Mouse (Mus musculus): ENCODE data around the gene 1700122O11Rik. TPM values are rescaled to one million over a fixed set of nuclear protein-coding genes. Genes with fewer than 3 reads are reported as not detected.

1700122O11Rik gene
- total RNA-seq (2014; rRNA removed): not detected in 2 replicates
- not detected in 2 replicates for polyA plus RNA-seq (2015; fragmentation: Nextera tagmentation; extraction: Ambion mirVana)

DNA sequence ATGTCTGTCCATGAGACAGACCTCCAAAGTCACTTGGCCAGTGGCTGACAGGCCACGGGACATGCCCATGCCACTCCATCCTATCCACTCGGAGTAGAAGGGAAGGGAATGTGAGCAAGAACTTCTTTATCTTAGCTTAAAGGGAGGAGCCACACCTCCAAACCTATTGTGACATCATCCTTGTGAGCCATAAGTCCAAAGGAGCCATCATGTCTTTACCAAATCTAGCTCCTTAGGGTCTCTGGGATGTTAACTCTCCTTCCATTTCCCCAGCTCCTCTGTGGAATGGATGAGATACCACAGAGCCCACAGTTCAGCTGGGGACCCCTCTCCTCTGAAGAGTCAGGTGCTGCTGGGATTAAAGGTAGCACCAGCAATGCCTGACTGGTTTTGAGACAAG lies at the start of gene 1700122O11Rik:
Gene 1700122O11Rik, minus strand, starts transcription at position 101 of the 400 bp plus-strand sequence.
- Histone ChIP-seq H3K4me3 (ENCODE audit: low read depth, low read length) (no peak within 1 kb of the TSS), H3K27me3 (ENCODE audit: insufficient read depth, low read length) (peaks cover 12% of the 10 kb centered on the region), H3K27ac (ENCODE audit: low read depth, low read length) (no peak within 1 kb of the TSS), H3K4me2 (ENCODE audit: low read depth) (no peak within 1 kb of the TSS), H3K4me1 (ENCODE audit: insufficient read depth) (no peaks in the 10 kb centered on the region), H3K9ac (no peak within 1 kb of the TSS), H3K36me3 (ENCODE audit: insufficient read depth) (no peaks in the 10 kb centered on the region), H3K9me3 (ENCODE audit: low read length) (no peaks in the 10 kb centered on the region)
- 88% methylated on average over 2 of the region's 2 CpGs for WGBS
- DNase-seq (no peak), ATAC-seq (no peak)
- no peak for TF ChIP-seq CTCF (IDR thresholded peaks at IDR 0.05; ENCODE audit: low read depth)

DNA sequence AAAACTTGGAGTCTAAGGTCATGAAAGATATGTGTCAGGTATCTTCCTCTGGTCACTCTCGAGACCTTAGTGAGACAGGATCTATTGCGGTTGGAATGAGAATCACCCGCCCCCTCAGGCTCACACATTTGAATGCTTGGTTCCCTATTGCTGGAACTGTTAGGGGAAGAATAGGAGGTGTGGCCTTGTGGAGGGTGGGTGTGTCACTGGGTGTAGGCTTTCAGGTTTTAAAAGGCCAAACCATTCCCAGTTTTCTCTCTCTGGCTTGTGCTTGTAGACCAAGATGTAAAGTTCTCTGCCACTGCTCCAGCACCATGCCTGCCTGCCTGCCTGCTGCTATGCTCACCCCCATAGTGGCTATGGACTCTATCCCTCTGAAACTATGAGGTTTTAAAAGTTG lies 42.5 kb upstream of the 1700122O11Rik start:
- Histone ChIP-seq H3K4me3 (ENCODE audit: low read depth, low read length) (no peak overlapping the region), H3K36me3 (ENCODE audit: insufficient read depth) (no peaks in the 10 kb centered on the region), H3K9ac (no peak overlapping the region), H3K9me3 (ENCODE audit: low read length) (no peaks in the 10 kb centered on the region), H3K4me1 (ENCODE audit: insufficient read depth) (no peaks in the 10 kb centered on the region), H3K27me3 (ENCODE audit: insufficient read depth, low read length) (no peaks in the 10 kb centered on the region), H3K27ac (ENCODE audit: low read depth, low read length) (no peak overlapping the region), H3K4me2 (ENCODE audit: low read depth) (no peak overlapping the region)
- WGBS: 48% methylated on average over 3 of the region's 3 CpGs
- no peak for ATAC-seq
- no peak for DNase-seq
- TF ChIP-seq CTCF (IDR thresholded peaks at IDR 0.05; ENCODE audit: low read depth): no peak

DNA sequence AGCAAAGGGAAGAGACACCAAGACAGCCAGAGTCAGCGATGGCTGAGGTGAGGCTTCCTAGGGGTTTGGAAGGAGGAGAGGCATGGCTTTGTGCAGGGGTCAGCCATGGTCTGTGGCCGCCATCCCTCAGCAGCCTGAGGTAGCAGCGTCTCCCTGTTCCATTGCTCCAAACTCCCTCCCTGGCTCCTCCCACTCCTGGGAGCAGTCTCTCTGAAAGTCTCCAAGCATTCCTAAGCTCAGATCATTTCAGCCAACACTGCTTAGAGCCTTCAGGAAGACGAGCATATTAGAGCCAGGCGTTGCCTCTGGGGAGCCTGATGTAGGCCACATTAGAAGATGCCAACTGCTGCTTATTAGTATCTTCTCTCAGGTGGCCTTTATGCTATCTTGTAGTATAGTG lies 29.6 kb upstream of the 1700122O11Rik start:
- no peaks in the 10 kb centered on the region for H3K9me3 ChIP-seq (ENCODE audit: low read length)
- no peaks in the 10 kb centered on the region for H3K4me1 ChIP-seq (ENCODE audit: insufficient read depth)
- WGBS: 30% methylated on average over 5 of the region's 5 CpGs
- no peak overlapping the region for H3K9ac ChIP-seq
- TF ChIP-seq CTCF (IDR thresholded peaks at IDR 0.05; ENCODE audit: low read depth): no peak
- no peak overlapping the region for H3K4me2 ChIP-seq (ENCODE audit: low read depth)
- H3K27ac ChIP-seq (ENCODE audit: low read depth, low read length): no peak overlapping the region
- no peak overlapping the region for H3K4me3 ChIP-seq (ENCODE audit: low read depth, low read length)
- ATAC-seq (no peak), DNase-seq (no peak)
- H3K27me3 ChIP-seq (ENCODE audit: insufficient read depth, low read length): no peaks in the 10 kb centered on the region
- no peaks in the 10 kb centered on the region for H3K36me3 ChIP-seq (ENCODE audit: insufficient read depth)

DNA sequence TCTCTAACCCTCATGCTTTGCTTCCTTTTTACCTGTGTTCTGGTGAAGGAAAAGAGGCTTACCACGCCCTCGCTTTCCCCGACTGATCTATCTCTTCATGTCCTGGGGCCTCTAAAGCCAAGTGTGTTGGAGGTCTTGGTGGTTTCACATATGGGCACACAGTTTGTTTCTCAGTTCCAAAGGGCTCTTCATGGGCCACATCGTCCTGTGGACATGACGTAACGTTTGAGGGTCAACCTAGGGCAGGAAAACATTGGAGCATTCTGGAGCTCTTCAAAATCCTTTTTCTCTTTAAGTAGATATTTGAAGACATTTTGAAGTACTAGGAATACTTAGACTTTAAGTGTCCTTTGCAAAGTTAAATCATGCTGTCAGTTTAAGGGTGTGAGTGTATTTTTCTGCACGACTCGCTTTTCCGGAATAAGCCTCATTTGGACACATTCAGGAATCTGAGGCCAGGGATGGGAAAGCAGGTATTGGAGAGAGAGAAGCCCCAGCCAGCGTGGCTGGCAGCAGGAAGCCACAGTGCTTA lies 29.1 kb upstream of the 1700122O11Rik start:
- no peaks in the 10 kb centered on the region for H3K4me1 ChIP-seq (ENCODE audit: insufficient read depth)
- WGBS: 60% methylated on average over 10 of the region's 10 CpGs
- no peak overlapping the region for H3K27ac ChIP-seq (ENCODE audit: low read depth, low read length)
- ATAC-seq (no peak), DNase-seq (no peak)
- no peak overlapping the region for H3K9ac ChIP-seq
- TF ChIP-seq CTCF (IDR thresholded peaks at IDR 0.05; ENCODE audit: low read depth): no peak
- H3K27me3 ChIP-seq (ENCODE audit: insufficient read depth, low read length): no peaks in the 10 kb centered on the region
- no peaks in the 10 kb centered on the region for H3K9me3 ChIP-seq (ENCODE audit: low read length)
- H3K36me3 ChIP-seq (ENCODE audit: insufficient read depth): no peaks in the 10 kb centered on the region
- no peak overlapping the region for H3K4me3 ChIP-seq (ENCODE audit: low read depth, low read length)
- no peak overlapping the region for H3K4me2 ChIP-seq (ENCODE audit: low read depth)

DNA sequence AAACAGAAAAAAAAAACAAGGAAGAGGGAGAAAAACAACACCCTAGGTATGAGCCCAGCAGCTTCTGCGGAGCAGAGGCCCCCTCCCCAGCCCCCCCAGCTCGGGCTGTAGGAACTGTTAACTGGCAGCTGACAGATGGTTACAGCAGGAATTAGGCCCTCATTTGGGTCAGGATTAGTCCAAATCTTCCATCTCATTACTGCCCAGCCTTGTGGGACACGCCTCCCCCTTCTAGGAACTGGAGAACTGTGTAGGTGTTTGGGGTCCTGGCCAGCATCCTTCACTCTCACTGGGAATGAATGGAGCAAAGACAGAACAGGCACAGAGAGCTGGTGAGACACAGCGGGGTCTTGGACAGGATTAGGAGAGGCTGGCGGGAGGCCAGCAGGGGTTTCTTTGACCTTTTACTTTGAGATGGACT lies 27.0 kb upstream of the 1700122O11Rik start:
- TF ChIP-seq CTCF (IDR thresholded peaks at IDR 0.05; ENCODE audit: low read depth): no peak
- Histone ChIP-seq H3K4me3 (ENCODE audit: low read depth, low read length) (no peak overlapping the region), H3K27me3 (ENCODE audit: insufficient read depth, low read length) (no peaks in the 10 kb centered on the region), H3K36me3 (ENCODE audit: insufficient read depth) (no peaks in the 10 kb centered on the region), H3K9me3 (ENCODE audit: low read length) (no peaks in the 10 kb centered on the region), H3K4me2 (ENCODE audit: low read depth) (no peak overlapping the region), H3K9ac (no peak overlapping the region), H3K4me1 (ENCODE audit: insufficient read depth) (no peaks in the 10 kb centered on the region), H3K27ac (ENCODE audit: low read depth, low read length) (no peak overlapping the region)
- no peak for ATAC-seq
- no peak for DNase-seq
- WGBS: 20% methylated on average over 5 of the region's 5 CpGs

DNA sequence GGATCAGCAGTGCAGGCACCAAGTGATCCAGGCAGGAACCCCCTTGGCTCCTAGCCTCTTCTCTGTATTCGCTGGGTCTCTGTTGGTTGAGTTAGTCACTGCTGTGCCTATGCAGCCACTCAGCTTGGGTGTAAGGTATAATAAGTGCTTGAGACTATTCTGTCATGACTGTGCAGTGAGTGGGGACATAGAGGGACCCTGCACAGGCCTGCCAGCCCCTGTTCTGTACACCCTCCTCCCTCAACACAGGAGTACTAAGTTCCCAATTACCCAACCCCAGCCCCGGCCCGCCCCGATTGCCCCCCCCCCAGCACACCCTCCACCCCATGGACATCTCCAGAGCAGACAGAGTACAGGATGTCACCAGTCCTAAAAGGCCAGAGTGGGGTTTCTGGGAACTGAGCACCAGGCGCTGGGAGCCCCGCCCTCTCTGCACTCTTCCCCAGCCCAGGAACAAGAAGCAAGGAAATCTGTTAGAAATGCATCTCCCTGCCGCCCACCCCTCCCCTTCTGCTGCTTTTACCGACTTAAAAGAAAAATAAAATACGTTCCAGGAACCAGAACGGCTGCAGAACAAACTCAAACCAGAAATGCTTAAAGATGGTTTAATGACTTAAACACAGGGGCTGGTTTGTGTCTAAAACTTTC lies 26.2 kb upstream of the 1700122O11Rik start:
- Histone ChIP-seq H3K4me1 (ENCODE audit: insufficient read depth) (no peaks in the 10 kb centered on the region), H3K27me3 (ENCODE audit: insufficient read depth, low read length) (no peaks in the 10 kb centered on the region), H3K4me3 (ENCODE audit: low read depth, low read length) (no peak overlapping the region), H3K9me3 (ENCODE audit: low read length) (no peaks in the 10 kb centered on the region), H3K9ac (no peak overlapping the region), H3K27ac (ENCODE audit: low read depth, low read length) (no peak overlapping the region), H3K4me2 (ENCODE audit: low read depth) (no peak overlapping the region), H3K36me3 (ENCODE audit: insufficient read depth) (no peaks in the 10 kb centered on the region)
- ATAC-seq (no peak), DNase-seq (no peak)
- WGBS: 29% methylated on average over 10 of the region's 10 CpGs
- TF ChIP-seq CTCF (IDR thresholded peaks at IDR 0.05; ENCODE audit: low read depth): no peak

DNA sequence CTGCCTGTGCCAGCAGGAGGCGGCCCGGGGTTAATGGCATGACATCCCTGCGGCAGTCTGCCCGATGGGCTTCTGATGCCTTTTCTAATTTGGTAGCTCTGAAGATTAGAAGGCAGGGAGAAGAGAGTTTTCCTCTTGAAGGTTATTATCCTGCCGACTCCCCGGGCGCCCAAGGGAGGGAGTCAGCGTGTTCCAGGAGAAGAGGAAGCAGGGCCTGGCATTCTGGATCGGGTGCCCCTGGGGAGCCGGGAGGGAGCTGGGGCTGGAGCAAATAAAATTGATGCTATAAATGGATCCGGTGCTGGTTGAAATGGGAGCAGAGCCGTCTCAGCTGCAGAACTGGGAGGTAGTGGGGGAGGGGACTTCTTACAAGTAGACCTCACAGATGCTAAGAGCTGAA lies 19.3 kb upstream of the 1700122O11Rik start:
- Histone ChIP-seq H3K27me3 (ENCODE audit: insufficient read depth, low read length) (no peaks in the 10 kb centered on the region), H3K4me1 (ENCODE audit: insufficient read depth) (peaks cover 18% of the 10 kb centered on the region; the same call in 1 of the 2 replicates), H3K9me3 (ENCODE audit: low read length) (no peaks in the 10 kb centered on the region), H3K4me2 (ENCODE audit: low read depth) (peak overlapping the region; percentile 17; the same call in 1 of the 2 replicates), H3K9ac (0 out of 2 replicates have a peak overlapping the region, but pooled peaks have one; percentile 1), H3K27ac (ENCODE audit: low read depth, low read length) (peak overlapping the region; percentile 35), H3K36me3 (ENCODE audit: insufficient read depth) (no peaks in the 10 kb centered on the region), H3K4me3 (ENCODE audit: low read depth, low read length) (no peak overlapping the region)
- ATAC-seq (0 out of 2 replicates have a peak, but pooled peaks have one; percentile 13), DNase-seq (no peak)
- TF ChIP-seq CTCF (IDR thresholded peaks at IDR 0.05; ENCODE audit: low read depth): no peak
- WGBS: 2% methylated on average over 12 of the region's 12 CpGs

Data from forebrain, postnatal 0 days (tissue).